In genomic region chr12:112023306-112023705, GRCm38 (mm10) we compare ENCODE assay signal across 30 mouse cellular contexts. TPM values are rescaled to one million over a fixed set of nuclear protein-coding genes. Genes with fewer than 3 reads are reported as not detected.
A peak's percentile ranks its signal among the peaks of the same experiment; 100 is the strongest.
DNase-seq lines count a peak whose midpoint lies in the region; ATAC-seq and TF ChIP-seq lines count a peak whose summit lies in the region.
"Had no signal": no experiment of that assay in that cellular context is flagged by ENCODE, and none has a peak within 500 bp of the region (broad histone marks: within the 10 kb centered on the region; RNA-seq: fewer than 3 reads in every experiment).

No protein-coding gene starts in this region.

- TF ChIP-seq EP300 in MEL (IDR thresholded peaks at IDR 0.05; ENCODE audit: low read depth in 1 of 2, low read length in 2 of 2): no peak

- H3K9me3 ChIP-seq in heart, embryonic 10.5 days: peaks cover 5% of the 10 kb centered on the region; the same call in 1 of the 2 replicates
- peaks cover 8% of the 10 kb centered on the region for H3K9me3 ChIP-seq in MEL (replicated peaks; ENCODE audit: insufficient read depth, low read length)
- H3K9me3 ChIP-seq in midbrain, embryonic 11.5 days (ENCODE audit: control insufficient read depth, low read length): no peaks in the 10 kb centered on the region; the same call in 1 of the 2 replicates

- no peak overlapping the region for H3K9ac ChIP-seq in MEL (ENCODE audit: control insufficient read depth, low read depth, low read length, poor library complexity, severe bottlenecking)
- no peak overlapping the region for H3K9ac ChIP-seq in midbrain, embryonic 11.5 days (ENCODE audit: low read length)
- H3K9ac ChIP-seq: embryonic facial prominence, embryonic 13.5 days; embryonic facial prominence, embryonic 15.5 days; forebrain, embryonic 12.5 days had no signal

- no peak for TF ChIP-seq POLR2A in MEL (IDR thresholded peaks at IDR 0.05; ENCODE audit: control insufficient read depth in 1 of 2, insufficient read depth in 1 of 2, low read depth in 1 of 2, low read length in 2 of 2, poor library complexity in 1 of 2)
- no peak for TF ChIP-seq POLR2A in myocyte (IDR thresholded peaks at IDR 0.05; ENCODE audit: insufficient read length, low read depth)

- H3K4me2 ChIP-seq in myocyte (ENCODE audit: low read depth): peak overlapping the region; percentile 74
- no peak overlapping the region for H3K4me2 ChIP-seq in midbrain, embryonic 11.5 days
- H3K4me2 ChIP-seq: embryonic facial prominence, embryonic 13.5 days; embryonic facial prominence, embryonic 15.5 days; forebrain, embryonic 12.5 days had no signal

- no peak for TF ChIP-seq RAD21 in MEL (IDR thresholded peaks at IDR 0.05; ENCODE audit: low read depth, low read length)

- DNase-seq in heart, adult 11 months: peak; percentile 79
- no peak for DNase-seq in heart, embryonic 10.5 days (ENCODE audit: low spot score)
- no peak for DNase-seq in MEL (ENCODE audit: low read depth, low spot score)
- DNase-seq in ovary, adult 18-20 months (ENCODE audit: low spot score): no peak
- DNase-seq in midbrain, embryonic 11.5 days (ENCODE audit: low spot score, missing footprints): no peak
- DNase-seq: adrenal gland, adult 8-10 months; adrenal gland, postnatal 14 days; adrenal gland, postnatal 36 days; B cell, adult 2 months; cerebellum, adult 11-12 months; cerebellum, adult 2 months; cerebellum, adult 9-10 months; cerebellum, postnatal 10 days; cerebellum, postnatal 25 days; embryo, embryonic 11 days had no signal

- no peaks in the 10 kb centered on the region; the same call in 1 of the 2 replicates for H3K27me3 ChIP-seq in heart, embryonic 10.5 days (ENCODE audit: insufficient read depth, poor library complexity, severe bottlenecking)
- H3K27me3 ChIP-seq in MEL (ENCODE audit: control insufficient read depth in 1 of 2, insufficient read depth in 2 of 2, low read length in 2 of 2) (no peaks in the 10 kb centered on the region), myocyte (ENCODE audit: control insufficient read depth, insufficient read depth, insufficient read length) (no peaks in the 10 kb centered on the region)
- no peaks in the 10 kb centered on the region for H3K27me3 ChIP-seq in midbrain, embryonic 11.5 days (ENCODE audit: control insufficient read depth, insufficient read depth, low read length)
- H3K27me3 ChIP-seq: embryonic facial prominence, embryonic 13.5 days; embryonic facial prominence, embryonic 15.5 days; forebrain, embryonic 12.5 days; Patski had no signal

- WGBS in heart, embryonic 10.5 days: 68% methylated on average over 2 of the region's 2 CpGs
- WGBS in midbrain, embryonic 11.5 days: 80% methylated on average over 2 of the region's 2 CpGs

- no peak overlapping the region for H3K4me3 ChIP-seq in heart, embryonic 10.5 days
- H3K4me3 ChIP-seq in MEL (ENCODE audit: control insufficient read depth in 1 of 2, insufficient read depth in 1 of 2, low read depth in 2 of 2, low read length in 2 of 2) (no peak overlapping the region), myocyte (no peak overlapping the region)
- no peak overlapping the region for H3K4me3 ChIP-seq in midbrain, embryonic 11.5 days (ENCODE audit: low read depth, low read length)
- H3K4me3 ChIP-seq: embryonic facial prominence, embryonic 13.5 days; embryonic facial prominence, embryonic 15.5 days; erythroblast, embryonic 14.5 days; forebrain, embryonic 10.5 days; forebrain, embryonic 12.5 days had no signal

- no peak for TF ChIP-seq CTCF in MEL (IDR thresholded peaks at IDR 0.05 in 2 of 3, conservative IDR thresholded peaks at IDR 0.05 in 1 of 3; ENCODE audit: control insufficient read depth in 1 of 3, insufficient read depth in 1 of 3, low read depth in 2 of 3, low read length in 3 of 3, poor library complexity in 1 of 3, severe bottlenecking in 1 of 3)

- peaks cover 5% of the 10 kb centered on the region for H3K4me1 ChIP-seq in heart, embryonic 10.5 days
- H3K4me1 ChIP-seq in MEL (ENCODE audit: control insufficient read depth in 1 of 2, insufficient read depth in 2 of 2, low read length in 2 of 2): no peaks in the 10 kb centered on the region
- H3K4me1 ChIP-seq in midbrain, embryonic 11.5 days (ENCODE audit: control insufficient read depth, insufficient read depth, low read length): no peaks in the 10 kb centered on the region
- H3K4me1 ChIP-seq: embryonic facial prominence, embryonic 13.5 days; embryonic facial prominence, embryonic 15.5 days; forebrain, embryonic 10.5 days had no signal

- H3K36me3 ChIP-seq in heart, embryonic 10.5 days: 0 out of 2 replicates have a peak, but pooled peaks cover 2% of the 10 kb centered on the region
- no peaks in the 10 kb centered on the region for H3K36me3 ChIP-seq in MEL (ENCODE audit: control insufficient read depth in 1 of 2, insufficient read depth in 2 of 2, low read length in 2 of 2)
- no peaks in the 10 kb centered on the region for H3K36me3 ChIP-seq in myocyte (ENCODE audit: control insufficient read depth, insufficient read depth)
- H3K36me3 ChIP-seq in midbrain, embryonic 11.5 days (ENCODE audit: control insufficient read depth, insufficient read depth, low read length): no peaks in the 10 kb centered on the region
- H3K36me3 ChIP-seq: embryonic facial prominence, embryonic 13.5 days; embryonic facial prominence, embryonic 15.5 days; forebrain, embryonic 10.5 days; forebrain, embryonic 12.5 days; G1E had no signal

- ATAC-seq in midbrain, embryonic 11.5 days (ENCODE audit: low FRiP score): no peak
- ATAC-seq: activated CD4-positive, CD25-positive, alpha-beta regulatory T cell, adult 4 months; CD4-positive, CD25-positive, alpha-beta regulatory T cell, adult 4 months; forebrain, embryonic 14.5 days; forebrain, embryonic 16.5 days; Patski had no signal

- H3K79me2 ChIP-seq in MEL (ENCODE audit: control insufficient read depth, insufficient read depth, low read length, poor library complexity) (no peaks in the 10 kb centered on the region), myocyte (ENCODE audit: control insufficient read depth, insufficient read depth) (no peaks in the 10 kb centered on the region)

- no peak overlapping the region for H3ac ChIP-seq in myocyte (ENCODE audit: control insufficient read depth, insufficient read length)

- no peak overlapping the region for H3K27ac ChIP-seq in heart, embryonic 10.5 days
- no peak overlapping the region for H3K27ac ChIP-seq in MEL (ENCODE audit: control insufficient read depth, low read depth, low read length)
- H3K27ac ChIP-seq in midbrain, embryonic 11.5 days (ENCODE audit: low read depth, low read length): no peak overlapping the region
- H3K27ac ChIP-seq: embryonic facial prominence, embryonic 13.5 days; embryonic facial prominence, embryonic 15.5 days; forebrain, embryonic 10.5 days; forebrain, embryonic 12.5 days had no signal

TF ChIP-seq in MEL, 35 proteins besides CTCF, POLR2A, EP300 and RAD21:
- TF ChIP-seq RCOR1 (IDR thresholded peaks at IDR 0.05; ENCODE audit: low read depth, low read length): no peak
- TF ChIP-seq SMC3 (IDR thresholded peaks at IDR 0.05; ENCODE audit: low read depth, low read length): no peak
- peak; percentile 84 for TF ChIP-seq ZKSCAN1 (IDR thresholded peaks at IDR 0.05; ENCODE audit: low read depth, low read length)

TF ChIP-seq in myocyte, 11 proteins besides CTCF, POLR2A, EP300 and RAD21:
- TF ChIP-seq USF1 (IDR thresholded peaks at IDR 0.05; ENCODE audit: low read depth) (no peak), MYOD1 (IDR thresholded peaks at IDR 0.05; ENCODE audit: control insufficient read depth in 1 of 3, insufficient read length in 2 of 3, low read depth in 2 of 3) (peak in 1 of 3 experiments; percentile 21)

RNA-seq across cellular contexts. Expression of gene Rd3l, which starts 42.2 kb away (rescaled TPM):
- 0.26 and 0.42 TPM in 2 replicates for polyA plus RNA-seq in heart, embryonic 10.5 days (2016; fragmentation: Nextera tagmentation; extraction: Ambion mirVana)
- total RNA-seq in MEL (2012; rRNA removed): 0.08 TPM in 1 of 2 replicates, not detected in the other
- polyA plus RNA-seq in MEL (2012; ENCODE audit: insufficient read depth in 1 of 2, insufficient read length in 2 of 2, low read depth in 1 of 2, low replicate concordance in 2 of 2, missing spikeins in 1 of 2) (not detected), myocyte (2012; fragmentation: generic; extraction: Trizol) (not detected)
- polyA plus RNA-seq in midbrain, embryonic 11.5 days (2014; fragmentation: Nextera tagmentation; extraction: Ambion mirVana): not detected in 2 replicates
- total RNA-seq: adrenal gland, adult 18-20 months; adrenal gland, adult 8-10 months; adrenal gland, postnatal 14 days; adrenal gland, postnatal 36 days; CH12.LX had no signal
- polyA plus RNA-seq: activated CD4-positive, CD25-positive, alpha-beta regulatory T cell, adult 4 months; CD4-positive, CD25-positive, alpha-beta regulatory T cell, adult 4 months; embryonic facial prominence, embryonic 11.5 days; embryonic facial prominence, embryonic 13.5 days; embryonic facial prominence, embryonic 15.5 days; erythroblast, embryonic 14.5 days; forebrain, embryonic 10.5 days; forebrain, embryonic 12.5 days; forebrain, embryonic 14.5 days; forebrain, embryonic 16.5 days; G1E; Patski had no signal

RNA-seq across cellular contexts. Expression of gene Tdrd9, which starts 51.9 kb away (rescaled TPM):
- 0.28 and 0.54 TPM in 2 replicates for polyA plus RNA-seq in heart, embryonic 10.5 days (2016; fragmentation: Nextera tagmentation; extraction: Ambion mirVana)
- total RNA-seq in MEL (2012; rRNA removed): 24.5 and 46.5 TPM in 2 replicates
- polyA plus RNA-seq in MEL (2012; ENCODE audit: insufficient read depth in 1 of 2, insufficient read length in 2 of 2, low read depth in 1 of 2, low replicate concordance in 2 of 2, missing spikeins in 1 of 2) (10 to 100 TPM in 1 of 2 experiments, not detected in 1; 28.9 TPM), myocyte (2012; fragmentation: generic; extraction: Trizol) (1.7 TPM)
- polyA plus RNA-seq in midbrain, embryonic 11.5 days (2014; fragmentation: Nextera tagmentation; extraction: Ambion mirVana): 0.87 and 1.4 TPM in 2 replicates
- total RNA-seq: adrenal gland, postnatal 14 days; CH12.LX had no signal
- polyA plus RNA-seq: activated CD4-positive, CD25-positive, alpha-beta regulatory T cell, adult 4 months; CD4-positive, CD25-positive, alpha-beta regulatory T cell, adult 4 months; erythroblast, embryonic 14.5 days; G1E had no signal

RNA-seq across cellular contexts. Expression of gene Atp5mpl, which starts 56.5 kb away (rescaled TPM):
- 847 and 1,150 TPM in 2 replicates for polyA plus RNA-seq in heart, embryonic 10.5 days (2016; fragmentation: Nextera tagmentation; extraction: Ambion mirVana)
- total RNA-seq in MEL (2012; rRNA removed): 461 and 487 TPM in 2 replicates
- 1,000 to 10,000 TPM in 1 of 2 experiments, 100 to 1,000 TPM in 1; 224 to 1,158 TPM for polyA plus RNA-seq in MEL (2012; ENCODE audit: insufficient read depth in 1 of 2, insufficient read length in 2 of 2, low read depth in 1 of 2, low replicate concordance in 2 of 2, missing spikeins in 1 of 2)
- polyA plus RNA-seq in myocyte (2012; fragmentation: generic; extraction: Trizol): 645 TPM
- 565 and 627 TPM in 2 replicates for polyA plus RNA-seq in midbrain, embryonic 11.5 days (2014; fragmentation: Nextera tagmentation; extraction: Ambion mirVana)
